Mouse (Mus musculus): ENCODE measurements around the gene Apoc1.

DNA sequence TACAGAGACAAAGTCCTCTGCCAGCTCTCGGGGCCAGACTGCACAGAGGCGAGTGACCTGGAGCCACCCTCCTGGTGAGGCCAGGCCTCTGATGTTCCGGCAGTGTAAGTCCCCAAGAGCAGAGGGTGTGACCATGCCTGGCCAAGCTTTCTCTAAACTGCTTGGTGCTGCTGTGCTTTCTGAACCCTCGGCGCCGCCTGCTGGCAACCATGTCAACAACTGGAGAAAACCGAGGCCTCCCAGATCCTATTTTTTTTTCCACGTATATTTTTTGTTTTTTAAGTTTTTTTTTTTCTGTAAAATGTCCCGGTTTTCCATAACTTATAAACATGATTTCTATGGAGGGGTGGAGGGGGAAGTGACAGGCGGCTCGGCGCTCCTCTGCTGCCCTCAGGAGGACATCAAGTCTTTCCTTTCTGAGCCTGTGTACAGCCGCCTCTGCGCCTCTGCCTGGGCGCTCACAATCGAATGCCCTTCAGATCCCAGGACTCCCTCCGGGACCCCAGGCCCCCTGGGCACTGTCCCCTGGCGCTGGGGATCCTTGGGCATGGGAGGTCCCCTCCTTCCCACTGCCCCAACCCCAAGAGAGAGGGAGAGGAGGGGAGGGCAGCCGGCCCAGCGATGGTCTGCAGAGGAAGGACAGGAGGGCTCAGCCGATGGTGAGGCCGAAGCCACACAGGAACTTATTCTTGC lies 8.8 kb upstream of the Apoc1 start:
- TF ChIP-seq KAT2A (IDR thresholded peaks at IDR 0.05; ENCODE audit: insufficient replicate concordance, low read length) (no peak), USF1 (IDR thresholded peaks at IDR 0.05; ENCODE audit: low read depth, low read length) (no peak), POLR2A (IDR thresholded peaks at IDR 0.05; ENCODE audit: low read depth, low read length) (peak; percentile 5; the same call in 1 of the 2 replicates), MYC (IDR thresholded peaks at IDR 0.05; ENCODE audit: low read depth, low read length) (no peak), EP300 (IDR thresholded peaks at IDR 0.05; ENCODE audit: low read length) (no peak), CTCF (conservative IDR thresholded peaks at IDR 0.05 in 1 of 2, IDR thresholded peaks at IDR 0.05 in 1 of 2; ENCODE audit: low read depth in 2 of 2, low read length in 2 of 2) (peak; percentile 16 to 70; a peak in 2 of 4 replicates), RCOR1 (conservative IDR thresholded peaks at IDR 0.05; ENCODE audit: low read depth, low read length) (no peak), GABPA (IDR thresholded peaks at IDR 0.05; ENCODE audit: insufficient replicate concordance, low read depth, low read length) (no peak)

Measured in CH12.LX (cell line).